Mouse (Mus musculus) urinary bladder, postnatal 14 days (tissue): ENCODE data around the gene Hyal6.

ENCODE experiments used
- DNase-seq: peaks from one replicate; pipeline ENCODE4 v3.0.0; 2021; ENCODE audit warnings: low spot score

The Hyal6 gene

GRCm38 (mm10) chr6:24732945-24733344 lies at the start of gene Hyal6:
Hyal6 (plus strand) TSS chr6:24733245.
- DNase-seq, result no peak

- DNase-seq, result no peak
Measured at GRCm38 (mm10) chr6:24687871-24688270, 45.2 kb upstream of the Hyal6 start.

DNA sequence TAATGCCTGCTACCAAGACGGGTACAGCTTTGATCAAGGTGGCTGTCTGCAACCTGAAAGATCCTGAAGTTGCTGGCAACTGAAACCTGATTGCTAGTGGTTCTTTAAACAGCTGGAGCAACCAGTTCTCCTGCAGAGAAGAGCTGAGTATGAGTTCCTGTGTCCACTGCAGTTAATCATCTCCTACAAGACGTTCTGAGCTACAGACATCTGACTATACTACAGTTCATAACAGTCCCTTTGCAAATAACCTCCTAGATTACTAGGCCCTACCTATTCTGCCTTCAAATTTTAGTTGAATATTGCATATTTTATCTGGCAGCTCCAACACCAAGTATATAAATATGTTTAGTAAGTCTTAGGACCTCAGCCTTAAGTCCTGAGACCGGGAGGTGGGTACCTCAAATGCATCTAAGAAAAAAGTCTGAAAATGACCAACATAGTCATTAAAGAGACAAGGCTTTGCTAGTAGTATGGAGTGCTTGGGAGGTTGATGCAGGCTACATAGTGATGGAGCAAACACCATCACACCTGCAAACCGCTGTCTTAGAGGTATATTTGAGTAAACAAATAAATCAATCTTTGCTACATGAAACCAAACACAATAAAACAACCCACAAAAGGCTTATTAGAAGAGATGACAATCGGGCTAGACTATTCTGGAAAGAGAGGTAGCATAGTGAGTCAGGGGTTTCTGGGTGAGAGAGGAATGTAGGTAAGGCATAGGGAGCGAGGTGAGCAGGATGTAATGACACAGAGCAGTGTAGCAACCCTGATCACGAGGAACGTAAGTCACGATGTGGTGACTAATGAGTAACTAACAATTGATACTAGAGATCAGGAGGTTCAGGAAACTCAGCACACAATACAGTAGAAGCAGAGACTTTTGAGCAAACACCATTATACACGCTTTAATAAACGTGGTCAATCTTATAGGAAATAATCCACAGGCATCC lies 38.3 kb upstream of the Hyal6 start:
- peak; percentile 24 for DNase-seq

DNA sequence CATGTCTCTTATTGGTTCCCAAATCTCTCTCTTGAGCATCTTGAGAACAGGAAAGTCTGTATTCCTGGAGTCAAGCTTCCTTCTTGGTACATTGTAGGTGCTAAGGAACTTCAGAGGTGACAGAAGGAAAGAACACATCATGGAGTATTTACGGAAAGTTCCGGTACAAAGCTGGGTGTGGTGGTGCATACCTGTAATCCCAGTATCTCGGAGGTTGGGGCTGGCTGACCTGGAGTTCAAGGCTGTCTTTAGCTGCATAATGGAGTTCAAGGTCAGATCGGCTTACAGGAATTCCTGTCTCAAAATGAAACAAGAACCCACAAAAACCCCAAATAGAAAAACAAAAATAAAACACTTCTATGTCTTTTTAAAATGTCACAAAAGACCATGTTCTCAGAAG lies 36.9 kb upstream of the Hyal6 start:
- DNase-seq, result no peak

- no peak for DNase-seq
Measured at GRCm38 (mm10) chr6:24697216-24697615, 35.8 kb upstream of the Hyal6 start.

DNA sequence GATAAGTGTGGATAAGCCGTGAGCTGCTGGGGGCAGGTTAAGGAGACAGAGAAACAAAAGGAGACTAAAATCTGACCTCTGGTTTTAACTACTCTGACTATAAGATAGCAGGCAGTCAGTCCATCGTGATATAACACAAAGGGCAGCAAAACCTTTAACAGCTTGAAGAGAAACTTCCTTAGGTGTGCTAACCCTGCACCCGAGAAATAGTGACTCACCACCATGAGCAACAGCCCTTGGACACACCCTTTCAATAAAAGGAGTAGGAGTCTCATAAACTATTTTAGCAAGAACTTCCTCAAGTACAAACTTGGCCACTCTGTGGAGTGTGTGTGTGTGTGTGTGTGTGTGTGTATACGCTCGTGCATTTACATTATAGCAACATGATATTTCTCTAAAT lies 26.0 kb upstream of the Hyal6 start:
- DNase-seq, result peak; percentile 19

- no peak for DNase-seq
Measured at GRCm38 (mm10) chr6:24707499-24707898, 25.5 kb upstream of the Hyal6 start.

- peak; percentile 44 for DNase-seq
Measured at GRCm38 (mm10) chr6:24721317-24722099, 11.5 kb upstream of the Hyal6 start.

DNA sequence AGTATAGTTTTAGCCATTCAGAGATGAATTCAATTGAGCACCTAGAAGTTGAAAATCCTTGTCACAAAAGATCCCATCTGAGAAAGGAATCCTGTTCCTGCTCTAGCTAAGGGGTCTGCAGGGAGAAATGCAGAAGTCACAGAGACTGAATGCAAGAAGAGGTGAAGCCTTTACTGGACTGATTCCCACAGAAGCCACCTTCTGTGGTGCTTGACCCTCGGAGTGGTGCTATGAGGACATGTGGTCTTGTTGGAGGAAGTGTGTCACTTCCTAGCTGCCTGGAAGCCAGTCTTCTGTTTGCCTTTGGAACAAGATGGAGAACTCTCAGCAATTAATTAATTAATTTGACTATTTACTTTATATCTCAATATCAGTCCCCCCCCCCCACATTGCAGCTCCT lies 4.9 kb upstream of the Hyal6 start:
- DNase-seq, result no peak

DNA sequence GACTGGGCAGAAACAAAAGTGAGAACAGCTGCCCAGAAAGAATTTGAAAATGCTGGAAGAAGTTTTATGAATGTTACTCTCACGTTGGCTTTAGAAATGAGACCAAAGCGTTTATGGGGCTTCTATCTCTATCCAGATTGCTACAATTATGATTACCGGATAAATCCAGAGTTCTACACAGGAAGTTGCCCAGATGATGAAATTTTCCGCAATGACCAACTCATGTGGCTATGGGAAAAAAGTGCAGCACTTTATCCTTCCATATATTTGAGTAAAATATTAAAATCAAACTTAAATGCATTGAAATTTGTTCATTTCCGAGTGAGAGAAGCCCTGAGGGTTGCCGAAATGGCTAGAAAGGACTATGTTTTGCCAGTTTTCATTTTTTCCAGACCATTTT lies 1.5 kb downstream of the Hyal6 start:
- no peak for DNase-seq

- no peak for DNase-seq
Measured at GRCm38 (mm10) chr6:24748029-24748428, 15.0 kb downstream of the Hyal6 start, which contains the start of gene Hyal4. Hyal4 (plus strand) TSS chr6:24748329.

DNA sequence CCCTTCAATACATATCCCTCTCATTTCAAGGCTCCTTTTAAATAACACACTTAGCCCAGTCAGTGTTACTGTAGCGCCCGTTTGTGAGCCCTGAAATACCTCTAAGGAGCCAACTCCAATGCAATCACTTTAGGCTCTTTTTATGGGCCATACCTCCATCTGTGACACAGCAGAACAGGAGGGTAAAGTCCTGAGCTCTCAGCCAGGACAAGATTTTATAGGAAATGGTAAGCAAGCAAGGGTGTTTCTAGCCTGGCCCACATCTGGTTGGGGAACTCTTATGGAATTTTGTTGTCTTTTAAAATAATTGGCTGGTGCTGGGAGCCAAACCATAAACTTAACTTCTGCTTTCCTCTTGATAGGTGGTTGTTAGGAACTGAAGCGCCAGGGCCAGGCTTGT lies 26.2 kb downstream of the Hyal6 start:
- DNase-seq, result no peak

- DNase-seq, result no peak
Measured at GRCm38 (mm10) chr6:24766261-24766660, 33.2 kb downstream of the Hyal6 start.

DNA sequence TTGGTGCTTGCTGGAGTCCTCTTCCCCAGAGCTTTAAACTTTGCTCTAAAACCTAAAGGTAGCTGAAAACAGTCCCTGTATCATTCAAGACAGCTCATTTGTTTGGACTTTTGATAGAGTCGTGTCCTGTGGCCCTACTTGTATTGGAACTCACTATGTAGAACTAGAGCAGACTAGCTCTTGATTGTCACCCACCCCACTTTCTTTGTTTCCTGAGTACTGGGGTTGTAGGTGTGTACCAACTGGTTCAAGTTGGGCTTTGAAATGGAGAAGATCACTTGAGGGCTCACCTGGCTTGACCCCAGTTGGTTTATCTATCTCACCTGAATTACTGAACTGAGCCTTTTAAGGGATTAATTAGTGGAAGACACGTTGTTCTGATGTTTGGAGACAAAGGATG lies 46.1 kb downstream of the Hyal6 start:
- DNase-seq, result no peak

- no peak for DNase-seq
Measured at GRCm38 (mm10) chr6:24790888-24791287, 57.8 kb downstream of the Hyal6 start, which contains the start of gene Spam1. Spam1 (plus strand) TSS chr6:24791188.
